Comparison of ENCODE assay signal across 19 mouse cellular contexts in genomic region chr19:52071234-52071633, GRCm38 (mm10).
"Had no signal": no experiment of that assay in that cellular context is flagged by ENCODE, and none has a peak within 500 bp of the region (broad histone marks: within the 10 kb centered on the region; RNA-seq: fewer than 3 reads in every experiment).

No protein-coding gene starts in this region.

- H3K36me3 ChIP-seq: lung, embryonic 15.5 days; midbrain, embryonic 10.5 days; midbrain, embryonic 12.5 days; midbrain, embryonic 15.5 days; neural tube, embryonic 13.5 days; neural tube, embryonic 15.5 days had no signal

- ATAC-seq: lung, postnatal 0 days; midbrain, embryonic 15.5 days had no signal

- H3K9ac ChIP-seq: lung, embryonic 15.5 days; midbrain, embryonic 12.5 days; midbrain, embryonic 15.5 days; neural tube, embryonic 13.5 days; neural tube, embryonic 15.5 days had no signal

- DNase-seq: lung, adult 18-20 months; lung, postnatal 14 days; lung, postnatal 4 days; retina, postnatal 1 day; right cerebral cortex, adult 18-20 months; right cerebral cortex, postnatal 25 days; right cerebral cortex, postnatal 4 days; spleen, adult 18-20 months; thymus, adult 18-20 months; thymus, postnatal 14 days; thymus, postnatal 36 days had no signal

- H3K9me3 ChIP-seq: lung, embryonic 15.5 days; midbrain, embryonic 10.5 days; midbrain, embryonic 12.5 days; midbrain, embryonic 15.5 days; neural tube, embryonic 13.5 days; neural tube, embryonic 15.5 days had no signal

- H3K27me3 ChIP-seq: lung, embryonic 15.5 days; midbrain, embryonic 12.5 days; midbrain, embryonic 15.5 days; neural tube, embryonic 13.5 days; neural tube, embryonic 15.5 days had no signal

- H3K4me3 ChIP-seq: lung, embryonic 15.5 days; midbrain, embryonic 10.5 days; midbrain, embryonic 12.5 days; midbrain, embryonic 15.5 days; myocyte; neural tube, embryonic 13.5 days; neural tube, embryonic 15.5 days had no signal

- H3K27ac ChIP-seq: lung, embryonic 15.5 days; midbrain, embryonic 10.5 days; midbrain, embryonic 12.5 days; midbrain, embryonic 15.5 days; neural tube, embryonic 13.5 days; neural tube, embryonic 15.5 days had no signal

- H3K4me1 ChIP-seq: lung, embryonic 15.5 days; midbrain, embryonic 10.5 days; midbrain, embryonic 12.5 days; neural tube, embryonic 13.5 days; neural tube, embryonic 15.5 days had no signal

- H3K4me2 ChIP-seq: lung, embryonic 15.5 days; midbrain, embryonic 12.5 days; midbrain, embryonic 15.5 days; neural tube, embryonic 13.5 days; neural tube, embryonic 15.5 days had no signal
